Mouse (Mus musculus) forebrain, embryonic 16.5 days (tissue): ENCODE results near the gene Sars2. TPM values are rescaled to one million over a fixed set of nuclear protein-coding genes. Genes with fewer than 3 reads are reported as not detected.
"Not testable (repeated sequence)": the region's sequence is repeated elsewhere in the genome, so short reads cannot be mapped to it uniquely, and the experiment has no call there.

ENCODE experiments used
- ATAC-seq: fragments of 200-750 bp; cut with Nextera tagmentation; 2 replicates; pipeline ENCODE4 v1.8.0; 2017; ENCODE audit warnings: mild to moderate bottlenecking, moderate library complexity
- H3K27ac ChIP-seq: fragments of 300-500 bp; sonication (generic); 2 replicates; pipeline ENCODE4 v1.5.1; 2014; ENCODE audit warnings: low read length, control low read depth
- H3K27me3 ChIP-seq: fragments of 300-500 bp; sonication (generic); replicated peaks from 2 replicates; pipeline ENCODE4 v1.6.1; 2014; ENCODE audit warnings: low read length; ENCODE audit not compliant: control insufficient read depth, insufficient read depth
- H3K36me3 ChIP-seq: fragments of 300-500 bp; sonication (generic); 2 replicates; pipeline ENCODE4 v1.6.1; 2014; ENCODE audit not compliant: control insufficient read depth, insufficient read depth
- H3K4me1 ChIP-seq: fragments of 300-500 bp; sonication (generic); replicated peaks from 2 replicates; pipeline ENCODE4 v1.6.1; 2014; ENCODE audit warnings: low read length; ENCODE audit not compliant: control insufficient read depth, insufficient read depth
- H3K4me2 ChIP-seq: fragments of 300-500 bp; sonication (generic); 2 replicates; pipeline ENCODE4 v1.6.1; 2014; ENCODE audit warnings: mild to moderate bottlenecking, low read length, control low read depth
- H3K4me3 ChIP-seq: fragments of 300-500 bp; sonication (generic); replicated peaks from 2 replicates; pipeline ENCODE4 v1.5.1; 2014; ENCODE audit warnings: mild to moderate bottlenecking, low read length, control low read depth
- H3K9ac ChIP-seq: fragments of 300-500 bp; sonication (generic); replicated peaks from 2 replicates; pipeline ENCODE4 v1.6.1; 2014; ENCODE audit warnings: low read depth, low read length, control low read depth
- H3K9me3 ChIP-seq: fragments of 300-500 bp; sonication (generic); 2 replicates; pipeline ENCODE4 v1.6.1; 2016; ENCODE audit warnings: low read length; ENCODE audit not compliant: control insufficient read depth
- WGBS: fragments of 180-500 bp; shearing (Covaris S2); extraction: QIAGEN DNeasy Blood & Tissue Kit; methylation state at CpG from one replicate; pipeline ENCODE4 v1.1.7; 2014; 5-methylcytosine and 5-hydroxymethylcytosine counted together
- polyA plus RNA-seq: library from polyadenylated mRNA; unstranded; fragments of >200 nt; fragmentation: Nextera tagmentation; extraction: Ambion mirVana; gene quantifications from 2 replicates; pipeline ENCODE4 v1.2.1, GENCODE M21; 2015

Sars2 gene
- polyA plus RNA-seq = 16.9 and 17.2 TPM in 2 replicates

DNA sequence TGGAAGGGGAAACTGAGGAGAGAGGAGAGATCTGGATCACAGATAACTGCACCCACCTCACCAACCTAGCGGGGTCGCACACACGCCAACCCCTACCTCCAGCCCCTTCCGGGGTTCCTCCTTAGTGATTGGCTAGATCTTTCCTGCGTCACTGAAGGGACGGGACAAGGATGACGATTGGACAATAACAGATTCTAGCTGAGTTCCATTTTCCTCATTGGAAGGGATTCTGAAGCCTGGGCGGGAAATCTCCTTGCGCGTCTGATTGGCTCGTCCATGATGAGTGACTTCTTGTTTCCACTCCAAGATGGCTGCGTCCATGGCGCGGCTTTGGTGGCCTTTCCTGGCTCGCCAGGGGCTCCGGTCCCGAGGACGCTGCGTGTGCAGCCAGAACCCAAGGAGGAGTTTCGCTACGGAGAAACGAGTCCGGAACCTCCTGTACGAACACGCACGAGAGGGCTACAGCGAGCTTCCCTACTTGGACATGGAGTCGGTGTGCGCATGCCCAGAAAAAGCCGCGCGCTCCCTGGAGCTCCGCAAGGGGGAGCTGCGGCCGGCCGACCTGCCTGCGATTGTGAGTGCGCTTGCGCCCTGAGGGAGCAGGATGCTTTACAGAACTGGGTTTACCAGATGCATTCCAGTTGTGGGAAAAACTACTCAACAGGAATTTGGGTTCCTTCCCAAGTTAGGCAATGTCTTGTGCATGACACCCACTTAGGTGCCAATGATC is at the start of gene Sars2, which contains the start of gene Mrps12:
Gene Sars2, plus strand, starts transcription at position 284 of the 730 bp plus-strand sequence.
Gene Mrps12, minus strand, starts transcription at position 112 of the 730 bp plus-strand sequence.
- Histone ChIP-seq H3K9me3 (no peaks in the 10 kb centered on the region), H3K27me3 (no peaks in the 10 kb centered on the region), H3K4me1 (peaks cover 14% of the 10 kb centered on the region), H3K4me3 (peak within 1 kb of the TSS; percentile 59), H3K36me3 (0 out of 2 replicates have a peak, but pooled peaks cover 1% of the 10 kb centered on the region), H3K27ac (peak within 1 kb of the TSS; percentile 60), H3K9ac (peak within 1 kb of the TSS; percentile 61), H3K4me2 (peak within 1 kb of the TSS; percentile 72)
- under 1% methylated on average over 39 of the region's 39 CpGs for WGBS
- ATAC-seq = peak; percentile 99

DNA sequence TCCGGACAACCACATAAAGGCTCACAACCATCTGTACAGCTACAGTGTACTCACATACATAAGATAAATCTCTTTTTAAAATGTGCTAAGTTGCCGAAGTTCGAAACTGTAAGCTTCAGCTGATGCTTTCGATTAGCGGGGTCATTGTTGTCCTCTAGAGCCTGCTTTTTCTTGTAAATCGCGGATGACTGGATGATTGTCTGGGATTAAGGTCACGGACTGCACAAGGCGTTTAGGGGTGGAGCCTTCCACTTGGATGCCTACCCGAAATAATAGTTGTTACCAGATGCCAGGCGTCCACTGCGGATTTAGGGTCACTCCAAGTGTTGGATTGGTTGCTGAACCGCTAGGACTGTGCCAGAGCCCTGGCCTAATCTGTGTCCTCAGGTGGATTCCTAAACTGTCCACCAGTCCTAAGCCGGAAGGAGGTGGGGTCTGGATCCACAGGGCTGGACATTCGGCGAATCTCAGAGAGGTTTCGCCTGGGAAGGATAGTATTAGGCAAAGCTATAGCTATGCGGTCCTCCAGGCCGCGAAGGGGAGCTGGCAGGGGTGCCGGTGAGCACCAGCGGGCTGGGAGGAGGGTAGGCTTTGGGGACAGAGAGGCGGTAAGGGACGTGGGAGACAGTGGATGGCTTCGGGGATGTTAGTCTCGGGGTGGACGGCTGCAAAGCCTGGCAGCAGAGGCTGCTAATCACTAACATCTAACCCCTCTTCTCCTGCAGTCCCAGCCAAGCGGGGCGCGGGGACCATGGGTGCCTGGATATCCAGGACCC is 49.1 kb upstream of the Sars2 start, which contains the start of gene Fbxo27:
Gene Fbxo27, plus strand, starts transcription at position 305 of the 776 bp plus-strand sequence.
- ATAC-seq = peak; percentile 66
- peak within 1 kb of the TSS; percentile 77 for H3K4me2 ChIP-seq
- H3K4me3 ChIP-seq = peak within 1 kb of the TSS; percentile 53
- H3K36me3 ChIP-seq = no peaks in the 10 kb centered on the region
- peak within 1 kb of the TSS; percentile 67 for H3K9ac ChIP-seq
- peaks cover 3% of the 10 kb centered on the region; the same call in 1 of the 2 replicates for H3K27me3 ChIP-seq
- no peaks in the 10 kb centered on the region for H3K9me3 ChIP-seq
- H3K4me1 ChIP-seq = peaks cover 13% of the 10 kb centered on the region; the same call in 1 of the 2 replicates
- H3K27ac ChIP-seq = no peak within 1 kb of the TSS
- whole genome bisulfite sequencing = 14% methylated on average over 30 of the region's 30 CpGs

DNA sequence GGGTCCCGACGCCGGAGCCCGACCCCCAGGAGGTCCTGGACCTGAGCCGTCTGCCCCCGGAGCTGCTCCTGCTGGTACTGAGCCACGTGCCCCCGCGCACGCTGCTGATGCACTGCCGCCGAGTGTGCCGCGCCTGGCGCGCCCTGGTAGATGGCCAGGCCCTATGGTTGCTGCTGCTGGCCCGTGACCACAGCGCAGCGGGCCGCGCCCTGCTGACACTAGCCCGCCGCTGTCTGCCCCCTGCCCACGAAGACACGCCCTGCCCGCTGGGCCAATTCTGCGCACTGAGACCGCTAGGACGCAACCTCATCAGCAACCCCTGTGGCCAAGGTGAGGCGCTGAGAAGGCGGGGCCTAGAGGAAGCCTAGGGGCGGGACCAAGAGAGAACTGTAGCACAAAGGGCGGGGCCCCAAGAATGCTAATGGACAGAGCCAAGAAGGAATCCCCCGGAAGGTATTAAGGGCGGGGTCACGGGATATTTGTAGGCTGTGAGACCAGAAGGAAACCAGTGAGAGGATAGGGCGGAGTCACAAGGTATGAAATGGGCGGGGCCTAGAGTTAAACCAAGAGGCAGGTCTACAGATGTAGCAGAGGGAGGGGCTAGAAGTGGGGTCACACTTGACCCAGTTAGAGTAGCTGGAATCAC is 48.3 kb upstream of the Sars2 start:
- H3K4me1 ChIP-seq = peaks cover 13% of the 10 kb centered on the region; the same call in 1 of the 2 replicates
- H3K4me2 ChIP-seq = peak overlapping the region; percentile 77
- H3K27me3 ChIP-seq = peaks cover 3% of the 10 kb centered on the region; the same call in 1 of the 2 replicates
- peak; percentile 80 for ATAC-seq
- H3K4me3 ChIP-seq = peak overlapping the region; percentile 53
- H3K9ac ChIP-seq = peak overlapping the region; percentile 67
- H3K36me3 ChIP-seq = no peaks in the 10 kb centered on the region
- no peaks in the 10 kb centered on the region for H3K9me3 ChIP-seq
- H3K27ac ChIP-seq = no peak overlapping the region
- under 1% methylated on average over 38 of the region's 38 CpGs for WGBS

DNA sequence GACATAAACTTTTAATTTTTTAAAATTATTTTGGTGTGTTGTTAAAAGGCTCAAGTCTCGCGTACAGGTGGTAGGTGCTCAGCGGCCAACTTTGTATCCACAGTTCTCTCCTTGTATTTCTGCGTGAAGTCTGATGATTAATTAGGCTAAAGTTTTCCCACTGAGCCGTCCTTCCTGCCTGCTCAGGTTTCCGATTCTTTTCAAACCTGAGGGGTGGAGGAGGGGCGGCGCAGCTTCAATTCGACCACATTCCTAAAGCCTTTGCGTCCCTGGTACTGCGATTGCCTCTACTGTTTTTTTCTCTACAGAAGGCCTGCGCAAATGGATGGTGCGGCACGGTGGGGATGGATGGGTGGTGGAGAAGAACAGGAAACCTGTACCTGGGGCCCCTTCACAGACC is 47.4 kb upstream of the Sars2 start:
- Histone ChIP-seq H3K36me3 (no peaks in the 10 kb centered on the region), H3K27me3 (peaks cover 3% of the 10 kb centered on the region; the same call in 1 of the 2 replicates), H3K4me3 (no peak overlapping the region), H3K27ac (no peak overlapping the region), H3K4me1 (peaks cover 13% of the 10 kb centered on the region; the same call in 1 of the 2 replicates), H3K9me3 (no peaks in the 10 kb centered on the region), H3K4me2 (peak overlapping the region; percentile 77; the same call in 1 of the 2 replicates), H3K9ac (no peak overlapping the region)
- ATAC-seq = no peak
- WGBS = 5% methylated on average over 14 of the region's 14 CpGs

DNA sequence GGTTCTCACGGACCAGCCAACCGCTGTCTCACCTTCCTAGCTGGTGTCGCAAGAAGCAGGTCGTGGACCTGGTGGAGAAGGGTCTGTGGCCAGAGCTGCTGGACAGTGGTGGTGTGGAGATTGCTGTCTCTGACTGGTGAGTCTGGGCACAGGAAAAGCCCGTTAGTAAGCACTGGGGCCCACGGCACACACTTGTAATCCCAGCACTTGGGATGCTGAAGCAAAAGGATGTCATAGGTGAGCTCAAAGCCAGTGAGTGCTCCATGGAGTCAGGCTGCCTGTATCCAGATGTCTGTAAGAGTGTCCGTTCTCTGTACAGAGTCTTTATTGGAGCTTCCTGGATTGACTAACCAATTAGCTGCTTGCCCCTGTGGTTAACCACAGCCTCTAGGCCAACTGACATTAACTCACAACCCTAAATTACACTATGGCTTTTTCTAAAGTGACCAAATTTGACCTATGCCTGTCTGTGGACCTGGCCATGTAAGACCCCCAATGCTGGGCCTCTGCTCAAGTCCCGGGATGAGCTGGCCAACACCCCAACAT is 46.8 kb upstream of the Sars2 start:
- H3K4me3 ChIP-seq = no peak overlapping the region
- ATAC-seq = no peak
- no peak overlapping the region for H3K9ac ChIP-seq
- peaks cover 3% of the 10 kb centered on the region; the same call in 1 of the 2 replicates for H3K27me3 ChIP-seq
- no peak overlapping the region for H3K4me2 ChIP-seq
- H3K4me1 ChIP-seq = peaks cover 13% of the 10 kb centered on the region; the same call in 1 of the 2 replicates
- no peaks in the 10 kb centered on the region for H3K9me3 ChIP-seq
- 49% methylated on average over 8 of the region's 8 CpGs for WGBS
- no peaks in the 10 kb centered on the region for H3K36me3 ChIP-seq
- no peak overlapping the region for H3K27ac ChIP-seq

DNA sequence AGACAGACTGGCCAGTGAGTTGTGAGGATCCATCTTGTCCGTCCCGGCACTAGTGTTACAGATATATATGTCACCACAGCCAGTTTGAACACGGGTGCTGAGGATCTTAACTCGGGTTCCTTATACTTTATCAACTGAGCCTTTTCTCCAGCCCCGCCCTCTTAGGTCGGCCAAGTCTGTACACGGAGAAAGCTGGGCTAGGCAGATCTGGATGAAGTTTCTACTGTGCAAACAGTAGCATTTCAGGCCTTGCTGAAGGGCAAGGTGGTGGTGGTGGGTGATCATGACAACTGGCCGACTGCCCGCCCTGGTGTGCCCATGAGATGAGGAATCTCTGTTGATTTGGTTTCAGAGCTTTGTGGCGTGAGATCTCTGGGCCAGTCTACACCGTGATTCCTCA is 44.5 kb upstream of the Sars2 start:
- no peak overlapping the region for H3K4me2 ChIP-seq
- H3K27ac ChIP-seq = no peak overlapping the region
- no peak for ATAC-seq
- H3K9ac ChIP-seq = no peak overlapping the region
- WGBS = 94% methylated on average over 11 of the region's 11 CpGs
- H3K27me3 ChIP-seq = peaks cover 3% of the 10 kb centered on the region; the same call in 1 of the 2 replicates
- H3K4me1 ChIP-seq = peaks cover 13% of the 10 kb centered on the region; the same call in 1 of the 2 replicates
- no peaks in the 10 kb centered on the region for H3K36me3 ChIP-seq
- H3K9me3 ChIP-seq = no peaks in the 10 kb centered on the region
- H3K4me3 ChIP-seq = no peak overlapping the region

DNA sequence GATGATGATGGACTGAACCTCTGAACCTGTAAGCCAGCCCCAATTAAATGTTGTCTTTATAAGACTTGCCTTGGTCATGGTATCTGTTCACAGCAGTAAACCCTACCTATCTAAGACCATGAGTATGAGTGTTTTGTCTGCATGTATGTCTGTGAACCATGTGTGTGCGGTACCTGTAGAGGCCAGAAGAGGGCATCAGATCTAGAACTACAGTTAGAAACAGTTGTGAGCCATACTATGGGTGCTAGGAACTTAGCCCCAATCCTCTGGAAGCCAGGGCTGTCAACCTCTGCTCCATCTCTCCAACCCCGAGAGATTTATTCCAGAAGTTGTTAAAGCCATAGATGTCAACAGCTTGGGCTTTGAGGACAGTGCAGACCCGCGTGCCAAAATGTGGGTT is 41.5 kb upstream of the Sars2 start:
- no peak for ATAC-seq
- WGBS = 93% methylated on average over 4 of the region's 4 CpGs

DNA sequence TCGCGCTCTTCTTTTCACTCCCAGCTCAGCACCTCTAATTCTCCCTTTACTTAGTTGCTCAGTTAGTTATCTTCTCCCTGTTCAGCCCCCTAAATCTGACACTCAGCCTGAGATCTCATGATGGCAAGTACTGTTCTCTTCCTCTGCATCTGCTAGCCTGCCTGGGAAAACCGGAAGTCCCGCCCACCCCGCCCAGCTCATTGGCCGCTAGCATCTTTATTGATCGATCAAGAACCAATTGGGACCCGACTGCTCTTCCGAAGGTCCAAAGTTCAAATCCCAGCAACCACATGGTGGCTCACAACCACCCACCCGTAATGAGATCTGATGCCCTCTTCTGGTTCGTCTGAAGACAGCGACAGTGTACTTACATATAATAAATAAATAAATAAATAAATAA is 40.5 kb upstream of the Sars2 start:
- H3K36me3 ChIP-seq, H3K9me3 ChIP-seq, H3K4me3 ChIP-seq, ATAC-seq, H3K4me1 ChIP-seq, H3K27ac ChIP-seq, H3K4me2 ChIP-seq, H3K27me3 ChIP-seq, H3K9ac ChIP-seq: not testable (repeated sequence)
- 95% methylated on average over 12 of the region's 12 CpGs for WGBS

More for the DNA sequence above, 41.5 kb upstream of the Sars2 start:
- Histone ChIP-seq H3K9me3 (no peaks in the 10 kb centered on the region), H3K36me3 (no peaks in the 10 kb centered on the region), H3K4me1 (no peaks in the 10 kb centered on the region), H3K27me3 (no peaks in the 10 kb centered on the region), H3K9ac (no peak overlapping the region), H3K4me3 (no peak overlapping the region), H3K27ac (no peak overlapping the region), H3K4me2 (no peak overlapping the region)
